Mouse (Mus musculus) lung, postnatal 10 days (tissue): Measurements from ENCODE around the gene Fbxo42.

ENCODE experiments used
- DNase-seq: peaks from one replicate; pipeline ENCODE4 v3.0.0; 2021

Fbxo42 gene

DNA sequence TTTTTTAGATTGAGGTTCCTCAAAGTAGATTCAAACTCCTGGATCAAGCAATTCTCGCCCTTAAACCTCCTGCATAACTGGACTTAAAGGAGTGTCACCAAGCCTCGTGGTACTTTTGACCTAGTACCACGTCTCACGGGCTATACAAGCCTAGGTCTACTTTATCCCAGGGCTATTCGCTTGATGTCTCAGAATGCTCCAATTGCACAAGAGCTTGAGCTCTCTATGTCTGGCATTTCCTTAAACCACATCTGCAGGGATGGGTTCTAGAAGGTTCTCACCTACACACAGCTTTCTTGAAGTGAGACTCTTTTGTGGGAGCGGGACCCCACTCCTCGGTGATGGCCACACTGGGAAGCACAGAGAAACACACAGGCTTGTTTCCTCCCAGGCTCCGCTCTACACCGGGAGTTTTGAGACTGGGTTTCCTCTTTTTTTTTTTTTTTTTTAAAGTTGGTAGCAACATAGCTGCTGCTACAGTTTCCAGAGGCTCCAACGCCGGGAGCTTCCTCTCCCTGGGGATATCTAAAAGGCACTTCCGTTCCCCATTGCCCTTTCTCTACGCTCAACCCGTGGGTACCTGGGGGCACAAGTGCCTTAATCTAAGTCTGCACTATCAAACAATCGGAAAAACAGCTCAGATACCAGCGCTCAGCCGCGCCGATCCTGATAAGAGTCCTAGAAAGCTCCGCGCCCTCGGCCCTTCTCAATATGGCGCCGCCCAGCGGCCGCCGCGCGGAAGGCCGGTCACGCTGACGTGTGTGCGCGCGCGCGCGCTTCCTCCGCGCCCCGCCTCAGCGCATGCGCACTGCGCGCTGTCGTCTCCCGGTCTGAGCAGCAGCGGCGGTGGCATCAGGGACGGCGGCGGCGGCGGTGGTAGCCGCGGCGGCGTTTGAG lies at the start of gene Fbxo42:
Gene Fbxo42 (plus strand): TSS at position 802 of the 897 bp plus-strand sequence.
- peak; percentile 94 for DNase-seq

DNA sequence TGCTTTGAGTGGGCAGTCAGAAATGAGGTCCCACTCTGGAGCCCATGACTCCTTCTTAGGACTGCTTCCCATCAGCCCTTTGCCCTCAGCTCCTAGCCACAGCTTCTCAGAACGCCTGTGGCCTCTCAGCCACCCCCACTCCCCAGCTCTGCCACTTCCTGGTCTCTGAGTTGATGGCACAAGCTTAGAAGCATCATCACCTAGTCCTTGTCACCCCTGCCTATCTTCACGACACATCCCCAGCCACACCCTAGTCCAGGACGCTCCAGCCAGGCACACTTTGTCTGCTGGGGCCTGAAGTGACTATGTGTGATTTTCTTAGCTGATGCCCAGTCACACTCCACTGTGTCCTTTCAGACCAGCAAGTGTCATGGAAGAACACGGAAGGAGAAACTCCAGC lies 48.8 kb upstream of the Fbxo42 start:
- DNase-seq = no peak

GRCm38 (mm10) chr4:141099956-141100355 lies 47.8 kb upstream of the Fbxo42 start:
- DNase-seq = no peak

GRCm38 (mm10) chr4:141101291-141101690 lies 46.4 kb upstream of the Fbxo42 start:
- no peak for DNase-seq

- peak; percentile 63 for DNase-seq
These were observed 45.9 kb upstream of the Fbxo42 start for GRCm38 (mm10) chr4:141101855-141102254.

GRCm38 (mm10) chr4:141106526-141107183 lies 41.1 kb upstream of the Fbxo42 start:
- no peak for DNase-seq

GRCm38 (mm10) chr4:141108196-141108732 lies 39.4 kb upstream of the Fbxo42 start:
- no peak for DNase-seq

DNA sequence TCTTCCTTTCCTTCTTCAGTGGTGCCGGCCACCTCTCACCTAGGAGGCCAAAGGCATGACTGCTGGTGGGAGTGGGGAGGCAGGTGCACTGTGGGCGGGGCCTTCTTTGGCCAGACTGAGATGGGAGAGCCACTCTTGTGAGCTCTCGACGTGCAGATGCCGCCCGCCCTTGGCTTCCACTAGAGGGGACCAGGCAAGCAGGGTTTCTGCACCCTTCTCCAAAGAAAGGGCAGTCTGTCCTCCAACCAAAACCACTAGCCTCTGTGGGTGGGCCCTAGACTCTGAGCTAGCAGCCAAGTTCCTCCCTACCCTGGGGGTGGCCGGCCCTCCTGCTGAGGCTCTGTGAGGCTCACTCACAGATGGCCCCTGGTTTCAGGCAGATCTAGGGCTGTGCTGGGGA lies 33.9 kb upstream of the Fbxo42 start:
- DNase-seq = peak; percentile 58

DNA sequence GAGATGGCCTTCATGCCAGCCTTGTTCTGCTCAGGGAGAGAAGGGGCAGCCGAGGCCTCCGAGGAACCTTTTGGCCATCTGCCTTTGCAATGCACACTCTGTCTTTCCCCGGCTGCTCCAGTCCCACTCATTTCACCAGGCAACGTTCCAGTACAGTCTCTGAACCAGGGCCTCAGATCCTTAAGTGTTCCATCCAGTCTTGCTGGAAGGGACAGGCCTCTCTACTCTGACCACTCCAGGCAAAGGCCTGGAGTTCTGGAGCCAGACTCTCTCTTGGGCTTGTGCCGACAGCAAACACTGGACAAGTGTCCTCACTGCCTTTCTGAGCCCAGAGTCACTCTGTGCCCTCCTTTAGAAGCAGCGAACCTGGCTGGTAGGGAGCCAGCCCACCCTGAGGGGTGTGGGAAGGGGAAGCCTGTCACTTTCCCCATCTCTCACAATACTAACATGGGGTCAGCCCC lies 33.2 kb upstream of the Fbxo42 start:
- peak; percentile 66 for DNase-seq

DNA sequence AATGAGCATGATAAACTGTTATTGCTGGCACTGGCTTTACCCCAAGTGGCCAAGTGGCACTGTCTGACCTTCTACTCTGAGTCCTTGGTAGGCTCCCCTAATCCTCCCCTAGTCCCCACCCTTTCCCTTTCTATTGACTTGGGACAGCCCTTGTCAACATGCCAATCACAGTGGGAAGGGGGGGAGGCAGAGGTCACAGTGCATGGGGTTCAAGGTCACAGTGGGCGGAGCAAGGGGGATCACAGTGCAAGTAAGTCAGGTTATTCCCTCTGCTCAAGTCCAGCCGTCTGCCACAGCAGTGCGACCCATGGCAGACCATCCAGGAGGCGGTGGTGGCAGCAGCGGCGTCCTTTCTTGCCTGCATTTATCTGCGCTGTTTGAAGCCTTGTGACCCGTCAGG lies 32.3 kb upstream of the Fbxo42 start:
- no peak for DNase-seq

DNA sequence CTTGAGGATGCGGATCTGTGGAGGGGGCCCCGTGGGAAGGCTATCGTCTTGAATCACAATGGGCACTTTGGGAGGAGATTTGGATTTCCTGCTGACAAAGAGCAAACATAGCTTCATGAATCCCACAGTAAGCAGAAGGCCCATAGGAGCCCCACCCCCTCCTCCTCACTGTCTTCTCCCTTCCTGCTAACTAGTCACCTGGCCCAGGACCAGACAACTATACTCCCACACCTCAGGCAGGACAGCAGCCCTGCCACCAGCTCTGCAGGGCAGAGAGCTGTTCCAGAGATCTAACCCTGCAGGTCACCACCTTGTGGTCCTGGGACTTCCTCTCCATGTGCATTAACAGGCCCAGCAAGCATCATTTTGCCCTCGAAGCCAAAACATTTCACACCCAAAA lies 29.0 kb upstream of the Fbxo42 start:
- DNase-seq = peak; percentile 42

- DNase-seq = peak; percentile 79
These were observed 27.0 kb upstream of the Fbxo42 start for GRCm38 (mm10) chr4:141120700-141121099.

- no peak for DNase-seq
These were observed 25.1 kb upstream of the Fbxo42 start for GRCm38 (mm10) chr4:141122663-141123062.

GRCm38 (mm10) chr4:141123065-141123464 lies 24.6 kb upstream of the Fbxo42 start:
- no peak for DNase-seq

GRCm38 (mm10) chr4:141129190-141129710 lies 18.5 kb upstream of the Fbxo42 start:
- DNase-seq = no peak

- peak; percentile 70 for DNase-seq
These were observed 16.9 kb upstream of the Fbxo42 start for GRCm38 (mm10) chr4:141130704-141131342.

- DNase-seq = peak; percentile 69
These were observed 16.1 kb upstream of the Fbxo42 start for GRCm38 (mm10) chr4:141131531-141132061.

- DNase-seq = no peak
These were observed 15.5 kb upstream of the Fbxo42 start for GRCm38 (mm10) chr4:141132191-141132590.

DNA sequence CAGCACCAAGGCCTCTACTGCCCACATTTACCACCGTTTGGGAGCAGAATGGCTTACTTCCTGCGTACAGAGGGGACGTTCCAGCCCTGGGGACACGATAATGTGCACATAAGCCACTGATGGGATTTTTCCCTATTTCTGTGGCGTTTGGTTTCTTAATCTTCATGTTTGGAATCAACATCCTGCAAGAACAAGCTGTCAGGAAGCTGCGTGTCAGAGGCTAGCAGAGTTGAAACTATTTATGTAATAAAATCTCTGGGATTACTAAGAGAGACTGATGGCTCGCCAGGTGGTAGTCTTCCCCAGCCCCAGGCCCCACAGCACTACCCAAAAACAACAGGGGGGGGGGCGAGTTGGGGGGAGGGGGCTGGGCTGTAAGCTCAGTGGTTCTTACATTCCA lies 14.5 kb upstream of the Fbxo42 start:
- DNase-seq = peak; percentile 31

DNA sequence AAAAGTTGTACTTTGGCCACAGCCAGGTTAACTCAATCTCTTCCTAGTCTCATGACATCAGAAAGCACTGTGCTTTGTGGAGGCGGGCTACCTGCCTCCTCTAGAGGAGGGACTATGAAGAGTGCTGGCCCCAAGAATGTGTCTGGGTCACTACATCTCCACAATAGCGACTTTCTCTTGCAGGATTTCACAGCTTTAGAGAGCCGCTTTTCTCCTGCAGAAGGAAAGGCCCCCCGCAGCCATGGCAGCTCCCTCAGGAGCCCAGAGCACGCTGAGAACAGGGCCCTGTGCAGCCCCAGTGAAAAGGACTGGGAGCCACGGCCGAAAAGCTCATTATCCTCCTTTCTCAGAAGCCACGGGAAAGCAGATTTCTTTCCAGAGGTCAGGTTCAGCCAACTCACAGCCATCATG lies 13.7 kb upstream of the Fbxo42 start:
- peak; percentile 28 for DNase-seq

GRCm38 (mm10) chr4:141134751-141135530 lies 12.8 kb upstream of the Fbxo42 start:
- peak; percentile 55 for DNase-seq

DNA sequence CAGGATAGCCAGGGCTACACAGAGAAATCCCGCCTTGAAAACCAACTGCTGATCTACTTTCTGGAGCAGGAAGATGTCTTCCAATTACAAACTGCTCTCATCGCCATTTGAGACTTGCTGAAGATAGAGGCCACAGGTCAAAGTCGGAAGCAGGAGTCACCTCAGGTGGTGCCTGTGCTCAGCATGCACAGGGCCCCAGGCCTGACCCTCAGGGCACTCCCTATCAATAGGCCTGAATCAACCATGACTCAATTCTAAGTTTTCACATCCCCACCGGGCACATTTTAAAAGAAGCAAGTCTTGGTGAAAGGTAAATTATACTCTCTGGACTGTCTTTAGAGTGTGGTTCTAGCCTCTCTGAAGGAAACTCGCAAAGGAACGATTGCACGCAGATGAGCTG lies 11.6 kb upstream of the Fbxo42 start:
- DNase-seq = no peak
